Mouse (Mus musculus) lung, postnatal 0 days (tissue): Measurements from ENCODE around the gene Med4. TPM values are rescaled to one million over a fixed set of nuclear protein-coding genes. Genes with fewer than 3 reads are reported as not detected.

Source experiments
- ATAC-seq: fragments of 200-750 bp; cut with Nextera tagmentation; 2 replicates; pipeline ENCODE4 v1.8.0; 2017; ENCODE audit warnings: moderate library complexity
- DNase-seq: peaks from one replicate; pipeline ENCODE4 v3.0.0-alpha.2; 2016; ENCODE audit warnings: low spot score
- H3K27ac ChIP-seq: fragments of 300-500 bp; sonication (generic); 2 replicates; pipeline ENCODE4 v1.5.1; 2014; ENCODE audit warnings: antibody characterized with exemption, mild to moderate bottlenecking, low read length, mixed read lengths
- H3K27me3 ChIP-seq: fragments of 300-500 bp; sonication (generic); replicated peaks from 2 replicates; pipeline ENCODE4 v1.6.1; 2014; ENCODE audit warnings: low read length, mixed read lengths; ENCODE audit not compliant: insufficient read depth
- H3K36me3 ChIP-seq: fragments of 300-500 bp; sonication (generic); 2 replicates; pipeline ENCODE4 v1.6.1; 2014; ENCODE audit warnings: low read length, mixed read lengths; ENCODE audit not compliant: insufficient read depth
- H3K4me1 ChIP-seq: fragments of 300-500 bp; sonication (generic); 2 replicates; pipeline ENCODE4 v1.6.1; 2014; ENCODE audit warnings: antibody characterized with exemption, low read depth, low read length, mixed read lengths; ENCODE audit not compliant: insufficient read depth
- H3K4me2 ChIP-seq: fragments of 300-500 bp; sonication (generic); replicated peaks from 2 replicates; pipeline ENCODE4 v1.6.1; 2014; ENCODE audit warnings: low read depth, mild to moderate bottlenecking, low read length, moderate library complexity, mixed read lengths
- H3K4me3 ChIP-seq: fragments of 300-500 bp; sonication (generic); 2 replicates; pipeline ENCODE4 v1.5.1; 2014; ENCODE audit warnings: low read depth, low read length
- H3K9ac ChIP-seq: fragments of 300-500 bp; sonication (generic); replicated peaks from 2 replicates; pipeline ENCODE4 v1.6.1; 2014; ENCODE audit warnings: low read depth, mild to moderate bottlenecking
- H3K9me3 ChIP-seq: fragments of 300-500 bp; sonication (generic); 2 replicates; pipeline ENCODE4 v1.6.1; 2016; ENCODE audit warnings: low read length, mixed read lengths
- CTCF ChIP-seq: IDR thresholded peaks from 2 replicates; pipeline ENCODE4 v1.5.1; 2016; ENCODE audit warnings: antibody characterized with exemption, mild to moderate bottlenecking
- EP300 ChIP-seq: IDR thresholded peaks from 2 replicates; pipeline ENCODE4 v1.6.1; 2016; ENCODE audit warnings: antibody characterized with exemption, mild to moderate bottlenecking, control low read depth
- WGBS: fragments of 180-500 bp; shearing (Covaris S2); extraction: QIAGEN DNeasy Blood & Tissue Kit; methylation state at CpG from one replicate; pipeline ENCODE4 v1.1.7; 2014; 5-methylcytosine and 5-hydroxymethylcytosine counted together
- polyA plus RNA-seq: library from polyadenylated mRNA; unstranded; fragments of >200 nt; fragmentation: Nextera tagmentation; extraction: Ambion mirVana; gene quantifications from 2 replicates; pipeline ENCODE4 v1.2.1, GENCODE M21; 2015

Med4 gene
- polyA plus RNA-seq, 1 experiment from 2014 or later: 52.8 TPM

DNA sequence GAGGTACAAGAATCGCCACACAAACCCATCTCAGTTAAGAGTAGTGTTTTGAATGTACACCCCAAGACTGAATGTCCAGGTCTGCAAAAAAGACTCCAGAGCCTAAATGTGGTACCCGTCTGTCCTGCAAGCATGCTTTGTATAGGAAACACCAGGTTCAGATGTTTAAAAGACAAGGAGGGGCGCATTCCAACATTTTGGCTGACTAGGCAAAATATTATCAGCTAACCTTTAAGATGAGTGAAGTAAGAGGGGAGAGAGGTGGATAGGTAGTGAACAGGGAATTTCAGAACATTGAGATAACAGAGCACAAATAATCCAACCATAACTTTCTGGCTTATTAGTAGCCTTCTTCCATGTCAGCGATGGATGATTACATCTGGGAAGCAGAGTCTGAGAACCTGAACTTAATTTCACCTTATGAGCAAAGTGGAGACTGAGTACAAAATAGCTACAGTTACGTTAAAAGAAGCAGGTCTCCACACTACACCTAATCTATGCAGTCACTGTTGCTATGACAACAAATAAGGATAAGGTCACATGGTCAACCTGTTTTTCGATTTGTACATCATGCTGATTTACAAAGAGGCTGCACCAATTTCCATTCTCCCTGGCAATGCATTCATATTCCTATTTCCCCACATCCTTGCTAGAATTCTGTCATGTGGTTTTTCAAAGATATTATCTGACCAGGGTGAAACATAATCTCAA lies 24.1 kb downstream of the Med4 start:
- Histone ChIP-seq H3K9me3 (no peaks in the 10 kb centered on the region), H3K27ac (no peak overlapping the region), H3K9ac (no peak overlapping the region), H3K27me3 (no peaks in the 10 kb centered on the region), H3K4me2 (no peak overlapping the region), H3K4me3 (no peak overlapping the region), H3K4me1 (no peaks in the 10 kb centered on the region), H3K36me3 (no peaks in the 10 kb centered on the region)
- no peak for DNase-seq
- no peak for ATAC-seq
- TF ChIP-seq CTCF (no peak), EP300 (no peak)
- 67% methylated on average over 6 of the region's 6 CpGs for WGBS

DNA sequence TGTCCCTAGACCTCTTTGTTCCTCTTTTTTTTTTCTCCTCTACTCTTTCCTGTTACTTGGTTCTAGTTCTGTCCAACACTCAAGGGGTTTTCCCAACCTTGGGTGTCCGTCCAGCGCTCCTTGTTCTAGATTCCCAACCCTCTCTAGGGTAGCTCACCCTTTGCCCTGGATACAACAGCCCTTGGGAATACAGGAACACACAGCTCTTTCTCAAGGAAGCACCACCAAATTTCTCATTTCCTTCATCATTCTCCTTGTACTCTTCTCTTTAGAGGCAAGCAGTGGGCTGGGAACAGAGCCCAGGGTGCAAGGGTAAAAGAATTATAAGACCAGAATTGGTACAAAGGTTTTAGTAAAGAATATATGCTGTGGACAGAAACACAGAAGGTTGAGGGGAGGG lies 25.8 kb downstream of the Med4 start:
- TF ChIP-seq EP300 (no peak), CTCF (no peak)
- H3K4me2 ChIP-seq: no peak overlapping the region
- H3K27ac ChIP-seq: no peak overlapping the region
- H3K4me3 ChIP-seq: no peak overlapping the region
- no peaks in the 10 kb centered on the region for H3K9me3 ChIP-seq
- no peaks in the 10 kb centered on the region for H3K4me1 ChIP-seq
- ATAC-seq (no peak), DNase-seq (no peak)
- H3K9ac ChIP-seq: no peak overlapping the region
- no peaks in the 10 kb centered on the region for H3K36me3 ChIP-seq
- WGBS: 88% methylated on average over 2 of the region's 2 CpGs
- no peaks in the 10 kb centered on the region for H3K27me3 ChIP-seq

DNA sequence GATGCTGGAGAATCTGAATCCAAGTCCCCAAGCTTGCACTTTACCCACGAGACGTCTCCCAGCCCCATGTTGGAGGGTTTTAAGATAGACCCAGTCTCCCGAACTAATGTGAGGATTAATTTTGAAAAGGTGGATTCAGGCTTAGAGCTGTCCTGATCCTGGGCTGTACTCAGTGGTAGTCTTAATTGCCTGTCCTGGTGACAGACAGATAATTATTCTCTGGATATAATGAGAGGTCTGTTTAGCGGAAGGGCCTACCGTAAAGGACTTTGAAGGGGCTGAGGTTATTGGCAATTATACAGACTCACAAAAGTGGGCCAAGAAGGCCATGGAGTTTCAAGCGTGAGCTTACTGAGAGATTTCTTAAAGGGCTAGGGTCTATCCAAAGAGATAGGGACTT lies 34.0 kb downstream of the Med4 start:
- WGBS: 70% methylated on average over 6 of the region's 6 CpGs
- Histone ChIP-seq H3K4me2 (no peak overlapping the region), H3K4me3 (no peak overlapping the region), H3K9ac (no peak overlapping the region), H3K4me1 (no peaks in the 10 kb centered on the region), H3K9me3 (no peaks in the 10 kb centered on the region), H3K36me3 (no peaks in the 10 kb centered on the region), H3K27me3 (no peaks in the 10 kb centered on the region), H3K27ac (no peak overlapping the region)
- DNase-seq (no peak), ATAC-seq (no peak)
- TF ChIP-seq CTCF (no peak), EP300 (no peak)

DNA sequence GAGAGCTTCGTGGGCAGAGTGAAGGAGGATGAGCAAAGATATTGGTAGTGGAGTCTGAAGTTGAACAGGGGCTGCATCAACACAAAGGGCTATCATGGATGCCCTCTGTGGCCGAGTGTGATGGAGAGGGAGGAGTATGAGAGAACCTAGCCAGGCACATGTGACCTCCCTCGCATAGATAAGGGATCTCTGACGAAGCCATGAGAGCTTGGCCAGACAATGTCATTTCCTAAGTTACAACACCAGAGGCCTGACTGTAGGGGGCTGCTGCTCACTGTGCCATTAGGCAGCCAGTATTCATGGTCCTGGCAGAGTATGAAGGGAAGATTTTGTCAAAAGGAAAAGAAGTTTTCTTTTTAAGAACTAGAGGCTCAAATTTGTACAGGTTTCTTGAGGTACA lies 37.2 kb downstream of the Med4 start:
- 34% methylated on average over 4 of the region's 4 CpGs for WGBS
- no peak overlapping the region for H3K9ac ChIP-seq
- no peak for DNase-seq

DNA sequence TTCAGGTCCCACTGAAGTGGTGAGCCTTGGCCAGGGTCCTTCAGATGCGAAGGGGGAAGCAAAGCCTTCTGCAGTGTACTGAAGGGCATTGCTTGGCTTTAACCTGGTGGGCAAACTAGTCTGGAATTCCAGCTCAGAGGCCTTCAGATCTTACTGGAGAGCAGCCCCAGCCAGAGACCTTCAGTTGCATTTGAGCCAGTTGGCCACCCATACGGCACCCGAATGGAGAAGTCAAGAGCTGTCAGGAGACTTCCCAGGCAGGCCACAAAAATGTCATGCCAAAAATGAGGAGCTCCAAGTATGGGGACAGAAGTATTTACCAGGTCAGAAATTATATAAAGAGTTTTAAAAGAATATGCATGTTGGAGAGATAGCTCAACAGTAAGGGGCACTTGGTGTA lies 38.2 kb downstream of the Med4 start, which contains the start of gene Nudt15:
Nudt15 (minus strand) TSS at position 192 of the 400 bp plus-strand sequence.
- DNase-seq (no peak), ATAC-seq (no peak)
- Histone ChIP-seq H3K9me3 (no peaks in the 10 kb centered on the region), H3K4me1 (no peaks in the 10 kb centered on the region), H3K27ac (no peak within 1 kb of the TSS), H3K27me3 (no peaks in the 10 kb centered on the region), H3K4me2 (no peak within 1 kb of the TSS), H3K4me3 (no peak within 1 kb of the TSS), H3K9ac (no peak within 1 kb of the TSS), H3K36me3 (no peaks in the 10 kb centered on the region)
- TF ChIP-seq CTCF (no peak), EP300 (no peak)
- WGBS: 76% methylated on average over 3 of the region's 3 CpGs

More for the DNA sequence above, 37.2 kb downstream of the Med4 start:
- TF ChIP-seq EP300: no peak
- no peak for TF ChIP-seq CTCF
- Histone ChIP-seq H3K4me1 (no peaks in the 10 kb centered on the region), H3K27ac (no peak overlapping the region), H3K4me2 (no peak overlapping the region), H3K27me3 (no peaks in the 10 kb centered on the region), H3K4me3 (no peak overlapping the region), H3K36me3 (no peaks in the 10 kb centered on the region), H3K9me3 (no peaks in the 10 kb centered on the region)
- no peak for ATAC-seq

DNA sequence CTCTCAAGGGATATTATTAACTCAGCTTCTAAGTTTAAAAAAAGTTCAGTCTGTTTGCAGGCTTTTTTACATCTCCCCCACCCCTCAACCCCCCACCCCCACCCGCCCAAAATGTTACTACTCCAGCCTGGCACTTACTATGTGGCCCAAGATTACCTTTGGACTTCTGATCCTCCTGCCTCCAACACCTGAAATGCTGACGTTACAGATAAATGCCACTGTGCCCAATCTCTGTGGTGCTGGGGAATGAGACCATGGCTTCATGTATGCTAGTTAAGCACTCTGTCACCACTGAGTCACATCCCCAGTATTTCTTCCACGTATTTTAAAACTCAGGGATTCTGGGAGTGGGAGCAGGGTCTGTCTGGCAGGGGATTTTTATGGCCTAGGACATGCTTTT lies 40.5 kb downstream of the Med4 start:
- Histone ChIP-seq H3K36me3 (no peaks in the 10 kb centered on the region), H3K4me3 (no peak overlapping the region), H3K4me2 (no peak overlapping the region), H3K4me1 (no peaks in the 10 kb centered on the region), H3K27ac (no peak overlapping the region), H3K27me3 (no peaks in the 10 kb centered on the region), H3K9ac (no peak overlapping the region), H3K9me3 (no peaks in the 10 kb centered on the region)
- 46% methylated on average over 3 of the region's 3 CpGs for WGBS
- ATAC-seq (no peak), DNase-seq (no peak)
- no peak for TF ChIP-seq CTCF
- no peak for TF ChIP-seq EP300
